Mouse (Mus musculus) liver, embryonic 13.5 days (tissue): ENCODE data around the gene Bpifc. TPM values are rescaled to one million over a fixed set of nuclear protein-coding genes. Genes with fewer than 3 reads are reported as not detected.

Experiments
- ATAC-seq: fragments of 200-750 bp; cut with Nextera tagmentation; 2 replicates; pipeline ENCODE4 v1.8.0; 2017; ENCODE audit warnings: low read depth, mild to moderate bottlenecking, moderate number of reproducible peaks, moderate library complexity
- DNase-seq: peaks from one replicate; pipeline ENCODE4 v3.0.0; 2022
- H3K27ac ChIP-seq: fragments of 300-500 bp; sonication (generic); 2 replicates; pipeline ENCODE4 v1.5.1; 2015; ENCODE audit warnings: moderate library complexity, mild to moderate bottlenecking, inconsistent platforms
- H3K27me3 ChIP-seq: fragments of 300-500 bp; sonication (generic); 2 replicates; pipeline ENCODE4 v1.6.1; 2015; ENCODE audit warnings: mild to moderate bottlenecking, inconsistent platforms
- H3K36me3 ChIP-seq: fragments of 300-500 bp; sonication (generic); 2 replicates; pipeline ENCODE4 v1.6.1; 2015; ENCODE audit warnings: mild to moderate bottlenecking, inconsistent platforms
- H3K4me1 ChIP-seq: fragments of 300-500 bp; sonication (generic); replicated peaks from 2 replicates; pipeline ENCODE4 v1.6.1; 2015; ENCODE audit warnings: inconsistent platforms
- H3K4me2 ChIP-seq: fragments of 300-500 bp; sonication (generic); 2 replicates; pipeline ENCODE4 v1.6.1; 2015; ENCODE audit warnings: inconsistent platforms, mild to moderate bottlenecking, moderate library complexity
- H3K4me3 ChIP-seq: fragments of 300-500 bp; sonication (generic); replicated peaks from 2 replicates; pipeline ENCODE4 v1.5.1; 2015; ENCODE audit warnings: mild to moderate bottlenecking, inconsistent platforms
- H3K9ac ChIP-seq: fragments of 300-500 bp; sonication (generic); 2 replicates; pipeline ENCODE4 v1.6.1; 2015; ENCODE audit warnings: mild to moderate bottlenecking, inconsistent platforms
- H3K9me3 ChIP-seq: fragments of 300-500 bp; sonication (generic); replicated peaks from 2 replicates; pipeline ENCODE4 v1.6.1; 2016; ENCODE audit warnings: inconsistent platforms
- WGBS: fragments of 180-500 bp; shearing (Covaris S2); methylation state at CpG from one replicate; pipeline ENCODE4 v1.1.7; 2015; ENCODE audit not compliant: insufficient replicate concordance; 5-methylcytosine and 5-hydroxymethylcytosine counted together
- polyA plus RNA-seq: library from polyadenylated mRNA; unstranded; fragments of >200 nt; fragmentation: Nextera tagmentation; extraction: Ambion mirVana; gene quantifications from 2 replicates; pipeline ENCODE4 v1.2.1, GENCODE M21; 2015

Bpifc gene
- not detected in 2 replicates for polyA plus RNA-seq

GRCm38 (mm10) chr10:86011781-86012180, at the start of gene Bpifc:
Gene Bpifc, minus strand, starts transcription at chr10:86011895.
- H3K36me3 ChIP-seq: no peaks in the 10 kb centered on the region
- no peak within 1 kb of the TSS for H3K4me3 ChIP-seq
- H3K27me3 ChIP-seq: 0 out of 2 replicates have a peak, but pooled peaks cover 3% of the 10 kb centered on the region
- ATAC-seq (no peak), DNase-seq (no peak)
- no peak within 1 kb of the TSS for H3K27ac ChIP-seq
- H3K4me2 ChIP-seq: no peak within 1 kb of the TSS
- H3K9me3 ChIP-seq: no peaks in the 10 kb centered on the region
- 82% methylated on average over 2 of the region's 2 CpGs for WGBS
- H3K9ac ChIP-seq: no peak within 1 kb of the TSS
- H3K4me1 ChIP-seq: no peaks in the 10 kb centered on the region

- Histone ChIP-seq H3K27ac (no peak overlapping the region), H3K36me3 (0 out of 2 replicates have a peak, but pooled peaks cover 4% of the 10 kb centered on the region), H3K4me2 (no peak overlapping the region), H3K9me3 (no peaks in the 10 kb centered on the region), H3K9ac (no peak overlapping the region), H3K4me3 (no peak overlapping the region), H3K4me1 (no peaks in the 10 kb centered on the region), H3K27me3 (no peaks in the 10 kb centered on the region)
- ATAC-seq: no peak
- no peak for DNase-seq
- 65% methylated on average over 3 of the region's 3 CpGs for WGBS
These were observed 48.6 kb upstream of the Bpifc start for GRCm38 (mm10) chr10:86060267-86060666.

- Histone ChIP-seq H3K4me1 (peaks cover 12% of the 10 kb centered on the region), H3K9me3 (no peaks in the 10 kb centered on the region), H3K27me3 (no peaks in the 10 kb centered on the region), H3K4me2 (no peak overlapping the region), H3K9ac (no peak overlapping the region), H3K36me3 (peaks cover 25% of the 10 kb centered on the region), H3K27ac (no peak overlapping the region), H3K4me3 (no peak overlapping the region)
- 76% methylated on average over 2 of the region's 2 CpGs for WGBS
- no peak for ATAC-seq
- no peak for DNase-seq
These were observed 46.0 kb upstream of the Bpifc start for GRCm38 (mm10) chr10:86057712-86058111.

GRCm38 (mm10) chr10:86057286-86057685, 45.6 kb upstream of the Bpifc start:
- DNase-seq: no peak
- Histone ChIP-seq H3K9ac (no peak overlapping the region), H3K4me2 (no peak overlapping the region), H3K36me3 (peaks cover 29% of the 10 kb centered on the region), H3K4me3 (no peak overlapping the region), H3K4me1 (peaks cover 17% of the 10 kb centered on the region), H3K27me3 (no peaks in the 10 kb centered on the region), H3K27ac (no peak overlapping the region), H3K9me3 (no peaks in the 10 kb centered on the region)
- 91% methylated on average over 11 of the region's 11 CpGs for WGBS
- no peak for ATAC-seq

GRCm38 (mm10) chr10:86056297-86056903, 44.7 kb upstream of the Bpifc start:
- ATAC-seq: no peak
- H3K9me3 ChIP-seq: no peaks in the 10 kb centered on the region
- WGBS: 76% methylated on average over 8 of the region's 8 CpGs
- peaks cover 38% of the 10 kb centered on the region for H3K36me3 ChIP-seq
- peaks cover 25% of the 10 kb centered on the region for H3K4me1 ChIP-seq
- H3K4me3 ChIP-seq: no peak overlapping the region
- no peak overlapping the region for H3K4me2 ChIP-seq
- DNase-seq: no peak
- H3K9ac ChIP-seq: no peak overlapping the region
- H3K27me3 ChIP-seq: no peaks in the 10 kb centered on the region
- H3K27ac ChIP-seq: no peak overlapping the region

- H3K27ac ChIP-seq: peak overlapping the region; percentile 59
- WGBS: 40% methylated on average over 9 of the region's 10 CpGs
- H3K4me2 ChIP-seq: no peak overlapping the region
- H3K9me3 ChIP-seq: no peaks in the 10 kb centered on the region
- ATAC-seq (peak; percentile 84), DNase-seq (peak; percentile 43)
- H3K27me3 ChIP-seq: no peaks in the 10 kb centered on the region
- peaks cover 30% of the 10 kb centered on the region for H3K4me1 ChIP-seq
- H3K36me3 ChIP-seq: peaks cover 72% of the 10 kb centered on the region
- H3K9ac ChIP-seq: no peak overlapping the region
- H3K4me3 ChIP-seq: no peak overlapping the region
These were observed 41.3 kb upstream of the Bpifc start for GRCm38 (mm10) chr10:86052818-86053522.

GRCm38 (mm10) chr10:86050522-86050921, 38.8 kb upstream of the Bpifc start:
- Histone ChIP-seq H3K27ac (no peak overlapping the region), H3K4me1 (peaks cover 30% of the 10 kb centered on the region), H3K4me2 (no peak overlapping the region), H3K4me3 (no peak overlapping the region), H3K9ac (no peak overlapping the region), H3K36me3 (peaks cover 91% of the 10 kb centered on the region), H3K9me3 (no peaks in the 10 kb centered on the region), H3K27me3 (no peaks in the 10 kb centered on the region)
- DNase-seq: no peak
- 82% methylated on average over 2 of the region's 2 CpGs for WGBS
- no peak for ATAC-seq

- ATAC-seq (no peak), DNase-seq (no peak)
- Histone ChIP-seq H3K4me3 (no peak overlapping the region), H3K27ac (no peak overlapping the region), H3K9me3 (no peaks in the 10 kb centered on the region), H3K9ac (no peak overlapping the region), H3K4me1 (peaks cover 18% of the 10 kb centered on the region), H3K4me2 (no peak overlapping the region), H3K27me3 (no peaks in the 10 kb centered on the region), H3K36me3 (peaks cover 98% of the 10 kb centered on the region)
- 83% methylated on average over 9 of the region's 9 CpGs for WGBS
These were observed 36.1 kb upstream of the Bpifc start for GRCm38 (mm10) chr10:86047786-86048185.

GRCm38 (mm10) chr10:86046371-86046770, 34.7 kb upstream of the Bpifc start:
- H3K4me1 ChIP-seq: peaks cover 4% of the 10 kb centered on the region; the same call in 1 of the 2 replicates
- DNase-seq: no peak
- no peak for ATAC-seq
- no peak overlapping the region for H3K4me3 ChIP-seq
- H3K4me2 ChIP-seq: no peak overlapping the region
- no peak overlapping the region for H3K9ac ChIP-seq
- H3K9me3 ChIP-seq: no peaks in the 10 kb centered on the region
- WGBS: 93% methylated on average over 1 of the region's 1 CpGs
- H3K27ac ChIP-seq: no peak overlapping the region
- H3K27me3 ChIP-seq: no peaks in the 10 kb centered on the region
- H3K36me3 ChIP-seq: peaks cover 96% of the 10 kb centered on the region

- Histone ChIP-seq H3K9ac (no peak overlapping the region), H3K4me2 (no peak overlapping the region), H3K27ac (no peak overlapping the region), H3K9me3 (no peaks in the 10 kb centered on the region), H3K36me3 (peaks cover 79% of the 10 kb centered on the region), H3K4me3 (no peak overlapping the region), H3K4me1 (no peaks in the 10 kb centered on the region), H3K27me3 (no peaks in the 10 kb centered on the region)
- 92% methylated on average over 8 of the region's 8 CpGs for WGBS
- ATAC-seq (no peak), DNase-seq (no peak)
These were observed 32.4 kb upstream of the Bpifc start for GRCm38 (mm10) chr10:86044066-86044465.

GRCm38 (mm10) chr10:86043651-86044050, 32.0 kb upstream of the Bpifc start:
- no peak for DNase-seq
- no peak for ATAC-seq
- no peak overlapping the region for H3K4me2 ChIP-seq
- H3K36me3 ChIP-seq: peaks cover 79% of the 10 kb centered on the region
- H3K27ac ChIP-seq: no peak overlapping the region
- no peak overlapping the region for H3K4me3 ChIP-seq
- no peaks in the 10 kb centered on the region for H3K4me1 ChIP-seq
- H3K9ac ChIP-seq: no peak overlapping the region
- 87% methylated on average over 4 of the region's 4 CpGs for WGBS
- H3K9me3 ChIP-seq: no peaks in the 10 kb centered on the region
- no peaks in the 10 kb centered on the region for H3K27me3 ChIP-seq
